Mouse (Mus musculus): ENCODE results near the gene Slc6a16. TPM values are rescaled to one million over a fixed set of nuclear protein-coding genes. Genes with fewer than 3 reads are reported as not detected.

Gene Slc6a16
- polyA plus RNA-seq, 1 experiment from 2014 or later: 0.16 TPM

DNA sequence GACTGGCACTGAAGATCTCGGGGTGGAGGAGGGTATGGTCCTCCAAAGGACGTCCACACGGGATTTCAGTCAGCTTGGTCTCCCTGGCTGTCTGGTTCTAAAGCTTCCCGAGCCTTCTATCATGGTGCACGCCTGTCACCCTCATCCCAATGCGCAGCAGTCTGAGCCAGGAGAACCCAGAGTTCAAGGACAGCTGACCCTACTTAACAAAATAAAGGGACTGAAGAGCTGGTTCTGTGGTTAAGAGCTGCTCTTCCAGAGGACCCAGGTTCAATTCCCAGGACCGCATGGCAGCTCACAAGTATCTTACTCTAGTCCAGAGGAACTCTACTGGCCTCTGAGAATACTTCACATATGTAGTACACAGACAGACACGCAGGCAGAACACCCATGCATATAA lies 11.8 kb upstream of the Slc6a16 start:
- Histone ChIP-seq H3K4me2 (ENCODE audit: low read length) (no peak overlapping the region), H3K27me3 (ENCODE audit: control insufficient read depth, insufficient read depth, low read length) (no peaks in the 10 kb centered on the region), H3K36me3 (ENCODE audit: control insufficient read depth, insufficient read depth, low read length) (peaks cover 27% of the 10 kb centered on the region), H3K4me3 (replicated peaks; ENCODE audit: low read depth, low read length) (no peak overlapping the region), H3K4me1 (ENCODE audit: control insufficient read depth, insufficient read depth, low read length) (peaks cover under 1% of the 10 kb centered on the region; the same call in 1 of the 2 replicates), H3K27ac (replicated peaks; ENCODE audit: low read depth, low read length) (no peak overlapping the region), H3K9ac (replicated peaks; ENCODE audit: low read length) (no peak overlapping the region), H3K9me3 (ENCODE audit: control insufficient read depth, low read length) (no peaks in the 10 kb centered on the region)
- DNase-seq (no peak), ATAC-seq (ENCODE audit: low FRiP score, low TSS enrichment) (no peak)
- WGBS: 99% methylated on average over 8 of the region's 8 CpGs

DNA sequence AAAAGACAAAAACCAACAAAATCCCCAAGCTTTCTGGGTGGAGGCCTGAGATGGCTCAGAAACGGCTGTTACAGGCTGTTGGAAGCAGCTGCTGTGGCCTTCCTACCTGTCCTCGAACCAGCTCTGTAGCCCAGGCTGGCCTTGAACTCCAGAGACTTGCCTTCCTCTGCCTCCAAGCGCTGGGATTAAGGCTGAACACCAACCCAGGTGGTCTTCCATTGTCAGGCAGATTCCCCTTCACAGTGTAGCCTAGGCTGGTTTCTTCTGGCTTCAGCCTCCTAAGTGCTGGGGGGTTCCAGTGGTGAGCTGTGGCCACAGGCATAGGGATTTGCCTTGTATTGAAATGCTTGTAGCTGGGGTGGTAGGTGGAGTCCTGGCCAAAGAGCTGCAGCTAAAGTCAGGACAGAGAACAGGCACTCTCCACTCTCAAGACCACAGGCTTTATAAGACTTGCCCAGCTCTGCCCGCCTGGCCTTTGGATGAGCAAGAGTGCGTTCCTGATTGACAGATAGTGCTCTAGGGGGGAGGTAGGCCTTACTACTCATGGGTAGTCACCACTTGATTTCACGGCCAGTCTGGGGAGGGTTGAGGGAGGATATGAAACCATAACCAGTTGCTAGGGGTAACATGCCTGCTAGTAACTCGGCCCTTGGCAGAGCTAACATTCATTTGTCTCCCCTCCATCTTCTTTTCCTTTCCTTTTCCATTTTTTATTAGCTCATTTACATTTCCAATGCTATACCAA lies 11.3 kb upstream of the Slc6a16 start:
- WGBS: 89% methylated on average over 7 of the region's 7 CpGs
- Histone ChIP-seq H3K4me3 (replicated peaks; ENCODE audit: low read depth, low read length) (no peak overlapping the region), H3K36me3 (ENCODE audit: control insufficient read depth, insufficient read depth, low read length) (peaks cover 27% of the 10 kb centered on the region), H3K4me2 (ENCODE audit: low read length) (no peak overlapping the region), H3K9ac (replicated peaks; ENCODE audit: low read length) (no peak overlapping the region), H3K27me3 (ENCODE audit: control insufficient read depth, insufficient read depth, low read length) (no peaks in the 10 kb centered on the region), H3K4me1 (ENCODE audit: control insufficient read depth, insufficient read depth, low read length) (peaks cover 5% of the 10 kb centered on the region; the same call in 1 of the 2 replicates), H3K27ac (replicated peaks; ENCODE audit: low read depth, low read length) (no peak overlapping the region), H3K9me3 (ENCODE audit: control insufficient read depth, low read length) (no peaks in the 10 kb centered on the region)
- ATAC-seq (ENCODE audit: low FRiP score, low TSS enrichment) (no peak), DNase-seq (no peak)

DNA sequence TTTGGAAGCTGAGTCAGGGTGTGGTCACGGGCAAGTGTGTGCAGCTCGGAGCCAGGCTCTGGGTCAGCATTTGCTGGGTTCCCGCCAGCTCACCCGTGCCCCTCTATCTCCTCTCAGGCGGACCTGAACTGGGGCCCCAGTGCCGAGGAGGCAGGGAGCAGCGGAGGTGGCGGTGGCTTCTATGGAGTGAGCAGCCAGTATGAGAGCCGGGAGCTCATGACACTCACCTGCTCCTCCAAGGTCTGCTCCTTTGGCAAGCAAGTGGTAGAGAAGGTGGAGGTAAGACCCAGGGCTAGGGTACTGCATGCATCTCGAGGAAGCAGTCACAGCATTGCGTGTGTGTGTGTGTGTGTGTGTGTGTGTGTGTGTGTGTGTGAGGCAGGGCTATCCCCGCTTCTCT lies 9.7 kb upstream of the Slc6a16 start:
- 91% methylated on average over 12 of the region's 12 CpGs for WGBS
- Histone ChIP-seq H3K36me3 (ENCODE audit: control insufficient read depth, insufficient read depth, low read length) (peaks cover 27% of the 10 kb centered on the region), H3K4me2 (ENCODE audit: low read length) (no peak overlapping the region), H3K9ac (replicated peaks; ENCODE audit: low read length) (no peak overlapping the region), H3K27me3 (ENCODE audit: control insufficient read depth, insufficient read depth, low read length) (no peaks in the 10 kb centered on the region), H3K4me1 (ENCODE audit: control insufficient read depth, insufficient read depth, low read length) (peaks cover 14% of the 10 kb centered on the region; the same call in 1 of the 2 replicates), H3K27ac (replicated peaks; ENCODE audit: low read depth, low read length) (no peak overlapping the region), H3K9me3 (ENCODE audit: control insufficient read depth, low read length) (no peaks in the 10 kb centered on the region), H3K4me3 (replicated peaks; ENCODE audit: low read depth, low read length) (no peak overlapping the region)
- ATAC-seq (ENCODE audit: low FRiP score, low TSS enrichment): no peak
- no peak for DNase-seq

- H3K36me3 ChIP-seq (ENCODE audit: control insufficient read depth, insufficient read depth, low read length): peaks cover 21% of the 10 kb centered on the region
- H3K4me3 ChIP-seq (replicated peaks; ENCODE audit: low read depth, low read length): no peak overlapping the region
- ATAC-seq (ENCODE audit: low FRiP score, low TSS enrichment): no peak
- no peaks in the 10 kb centered on the region for H3K27me3 ChIP-seq (ENCODE audit: control insufficient read depth, insufficient read depth, low read length)
- H3K4me1 ChIP-seq (ENCODE audit: control insufficient read depth, insufficient read depth, low read length): peaks cover 14% of the 10 kb centered on the region; the same call in 1 of the 2 replicates
- no peak overlapping the region for H3K27ac ChIP-seq (replicated peaks; ENCODE audit: low read depth, low read length)
- no peak for DNase-seq
- H3K9ac ChIP-seq (replicated peaks; ENCODE audit: low read length): no peak overlapping the region
- H3K4me2 ChIP-seq (ENCODE audit: low read length): no peak overlapping the region
- WGBS: 88% methylated on average over 11 of the region's 11 CpGs
- no peaks in the 10 kb centered on the region for H3K9me3 ChIP-seq (ENCODE audit: control insufficient read depth, low read length)
Observed at GRCm38 (mm10) chr7:45231941-45232340, 8.9 kb upstream of the Slc6a16 start.

GRCm38 (mm10) chr7:45232716-45233465 lies 8.0 kb upstream of the Slc6a16 start:
- H3K36me3 ChIP-seq (ENCODE audit: control insufficient read depth, insufficient read depth, low read length): peaks cover 18% of the 10 kb centered on the region
- ATAC-seq (ENCODE audit: low FRiP score, low TSS enrichment) (no peak), DNase-seq (no peak)
- H3K27ac ChIP-seq (replicated peaks; ENCODE audit: low read depth, low read length): 0 out of 2 replicates have a peak overlapping the region, but pooled peaks have one; percentile 8
- 70% methylated on average over 13 of the region's 13 CpGs for WGBS
- H3K4me2 ChIP-seq (ENCODE audit: low read length): no peak overlapping the region
- no peaks in the 10 kb centered on the region for H3K27me3 ChIP-seq (ENCODE audit: control insufficient read depth, insufficient read depth, low read length)
- no peaks in the 10 kb centered on the region for H3K9me3 ChIP-seq (ENCODE audit: control insufficient read depth, low read length)
- peaks cover 14% of the 10 kb centered on the region; the same call in 1 of the 2 replicates for H3K4me1 ChIP-seq (ENCODE audit: control insufficient read depth, insufficient read depth, low read length)
- H3K4me3 ChIP-seq (replicated peaks; ENCODE audit: low read depth, low read length): no peak overlapping the region
- no peak overlapping the region for H3K9ac ChIP-seq (replicated peaks; ENCODE audit: low read length)

GRCm38 (mm10) chr7:45233580-45234332 lies 7.1 kb upstream of the Slc6a16 start:
- Histone ChIP-seq H3K4me3 (replicated peaks; ENCODE audit: low read depth, low read length) (no peak overlapping the region), H3K4me1 (ENCODE audit: control insufficient read depth, insufficient read depth, low read length) (peaks cover 14% of the 10 kb centered on the region; the same call in 1 of the 2 replicates), H3K9ac (replicated peaks; ENCODE audit: low read length) (no peak overlapping the region), H3K27me3 (ENCODE audit: control insufficient read depth, insufficient read depth, low read length) (no peaks in the 10 kb centered on the region), H3K36me3 (ENCODE audit: control insufficient read depth, insufficient read depth, low read length) (peaks cover 15% of the 10 kb centered on the region), H3K9me3 (ENCODE audit: control insufficient read depth, low read length) (no peaks in the 10 kb centered on the region), H3K27ac (replicated peaks; ENCODE audit: low read depth, low read length) (no peak overlapping the region), H3K4me2 (ENCODE audit: low read length) (peak overlapping the region; percentile 21; the same call in 1 of the 2 replicates)
- DNase-seq (peak; percentile 47), ATAC-seq (ENCODE audit: low FRiP score, low TSS enrichment) (peak; percentile 15; the same call in 1 of the 2 replicates)
- WGBS: 22% methylated on average over 20 of the region's 20 CpGs

- peak; percentile 49 for DNase-seq
- H3K4me3 ChIP-seq (replicated peaks; ENCODE audit: low read depth, low read length): no peak overlapping the region
- H3K27me3 ChIP-seq (ENCODE audit: control insufficient read depth, insufficient read depth, low read length): peaks cover 3% of the 10 kb centered on the region; the same call in 1 of the 2 replicates
- H3K27ac ChIP-seq (replicated peaks; ENCODE audit: low read depth, low read length): peak overlapping the region; percentile 75
- peaks cover 9% of the 10 kb centered on the region for H3K36me3 ChIP-seq (ENCODE audit: control insufficient read depth, insufficient read depth, low read length)
- H3K9me3 ChIP-seq (ENCODE audit: control insufficient read depth, low read length): no peaks in the 10 kb centered on the region
- WGBS: 6% methylated on average over 29 of the region's 29 CpGs
- H3K9ac ChIP-seq (replicated peaks; ENCODE audit: low read length): no peak overlapping the region
- peak overlapping the region; percentile 36; the same call in 1 of the 2 replicates for H3K4me2 ChIP-seq (ENCODE audit: low read length)
- peaks cover 14% of the 10 kb centered on the region; the same call in 1 of the 2 replicates for H3K4me1 ChIP-seq (ENCODE audit: control insufficient read depth, insufficient read depth, low read length)
- no peak for ATAC-seq (ENCODE audit: low FRiP score, low TSS enrichment)
Observed at GRCm38 (mm10) chr7:45234333-45234841, 6.5 kb upstream of the Slc6a16 start.
